Comparison of ENCODE assay signal across 8 mouse cellular contexts in genomic region chr11:77983937-77984835, GRCm38 (mm10). TPM values are rescaled to one million over a fixed set of nuclear protein-coding genes. Genes with fewer than 3 reads are reported as not detected.
DNase-seq lines count a peak whose midpoint lies in the region; ATAC-seq and TF ChIP-seq lines count a peak whose summit lies in the region.

No protein-coding gene starts in this region.

- TF ChIP-seq CTCF in small intestine, adult 2 months (IDR thresholded peaks at IDR 0.05; ENCODE audit: extremely low read depth, insufficient read length, insufficient replicate concordance, low read depth, low read length), result no peak

- under 1% methylated on average over 53 of the region's 63 CpGs for WGBS in midbrain, embryonic 11.5 days
- WGBS in small intestine, adult 2 months, result under 1% methylated on average over 52 of the region's 63 CpGs

- peaks cover 11% of the 10 kb centered on the region for H3K4me1 ChIP-seq in midbrain, embryonic 11.5 days (ENCODE audit: control insufficient read depth, insufficient read depth, low read length)
- no peaks in the 10 kb centered on the region for H3K4me1 ChIP-seq in small intestine, adult 2 months (ENCODE audit: control insufficient read depth, insufficient read depth, insufficient read length, low read length)

- H3K27ac ChIP-seq in midbrain, embryonic 11.5 days (ENCODE audit: low read depth, low read length), result peak overlapping the region; percentile 87
- peak overlapping the region; percentile 91 for H3K27ac ChIP-seq in small intestine, adult 2 months (ENCODE audit: insufficient read depth, low read depth, low read length)

- no peaks in the 10 kb centered on the region for H3K36me3 ChIP-seq in midbrain, embryonic 11.5 days (ENCODE audit: control insufficient read depth, insufficient read depth, low read length)
- H3K36me3 ChIP-seq in small intestine, adult 2 months (ENCODE audit: control insufficient read depth, insufficient read depth, low read length), result peaks cover 7% of the 10 kb centered on the region

- peak; percentile 4; the same call in 1 of the 2 replicates for ATAC-seq in midbrain, embryonic 11.5 days (ENCODE audit: low FRiP score)
- ATAC-seq in megakaryocyte-erythroid progenitor cell, adult 5-6 weeks (replicated peaks; ENCODE audit: low FRiP score, low TSS enrichment, poor library complexity, severe bottlenecking), result no peak

- peak; percentile 74 for DNase-seq in adipocyte (ENCODE audit: low spot score)
- peak; percentile 79 to 81 for DNase-seq in cerebellum, postnatal 14 days
- DNase-seq in gastrocnemius, adult 8-10 months (ENCODE audit: low spot score in 2 of 2), result peak; percentile 27 to 42
- peak; percentile 82 for DNase-seq in induced T-regulatory cell, adult 2 months (ENCODE audit: low read depth)
- DNase-seq in left cerebral cortex, postnatal 25 days (ENCODE audit: low spot score in 2 of 2), result peak; percentile 68 to 69
- peak; percentile 98 for DNase-seq in midbrain, embryonic 11.5 days (ENCODE audit: low spot score, missing footprints)

- no peaks in the 10 kb centered on the region for H3K9me3 ChIP-seq in midbrain, embryonic 11.5 days (ENCODE audit: control insufficient read depth, low read length)

- peak; percentile 52 for TF ChIP-seq POLR2A in small intestine, adult 2 months (IDR thresholded peaks at IDR 0.05; ENCODE audit: low read depth, low read length)

- H3K4me3 ChIP-seq in midbrain, embryonic 11.5 days (ENCODE audit: low read depth, low read length), result peak overlapping the region; percentile 85
- peak overlapping the region; percentile 98 for H3K4me3 ChIP-seq in small intestine, adult 2 months (ENCODE audit: low read depth, low read length)

- H3K4me2 ChIP-seq in midbrain, embryonic 11.5 days, result peak overlapping the region; percentile 93

- no peaks in the 10 kb centered on the region for H3K27me3 ChIP-seq in midbrain, embryonic 11.5 days (ENCODE audit: control insufficient read depth, insufficient read depth, low read length)
- no peaks in the 10 kb centered on the region for H3K27me3 ChIP-seq in small intestine, adult 2 months (ENCODE audit: control insufficient read depth, insufficient read depth, low read length)

- intact Hi-C loops in left cerebral cortex, postnatal 25 days (cut with DNase I), result no loop called here

- peak overlapping the region; percentile 95 for H3K9ac ChIP-seq in midbrain, embryonic 11.5 days (ENCODE audit: low read length)

RNA-seq across cellular contexts. Expression of gene Phf12, which starts 1.6 kb away (rescaled TPM):
- 10 to 100 TPM; 13.1 to 15.1 (median 13.8) TPM for total RNA-seq in gastrocnemius, adult 8-10 months (2022)
- 10 to 100 TPM; 50.5 to 51.4 TPM for total RNA-seq in left cerebral cortex, postnatal 25 days (2021)
- polyA plus RNA-seq in midbrain, embryonic 11.5 days (2014; fragmentation: Nextera tagmentation; extraction: Ambion mirVana), result 15.5 and 18.0 TPM in 2 replicates
- 21.7 and 33.0 TPM in 2 replicates for polyA plus RNA-seq in small intestine, adult 2 months (2012; rRNA removed)
- 79.7 and 94.6 TPM in 2 replicates for total RNA-seq in megakaryocyte-erythroid progenitor cell, adult 5-6 weeks (2014; fragmentation: Nextera tagmentation)
- total RNA-seq in megakaryocyte-erythroid progenitor cell, adult 5-6 weeks (2017), result 23.3 and 26.9 TPM in 2 replicates

RNA-seq across cellular contexts. Expression of gene Dhrs13, which starts 47.9 kb away (rescaled TPM):
- total RNA-seq in gastrocnemius, adult 8-10 months (2022), result under 1 TPM; 0.63 to 0.99 (median 0.79) TPM
- total RNA-seq in left cerebral cortex, postnatal 25 days (2021), result 1 to 10 TPM; 7.9 to 8.9 TPM
- polyA plus RNA-seq in midbrain, embryonic 11.5 days (2014; fragmentation: Nextera tagmentation; extraction: Ambion mirVana), result 17.4 and 18.0 TPM in 2 replicates
- polyA plus RNA-seq in small intestine, adult 2 months (2012; rRNA removed), result 3.8 and 3.9 TPM in 2 replicates
- total RNA-seq in megakaryocyte-erythroid progenitor cell, adult 5-6 weeks (2014; fragmentation: Nextera tagmentation), result 11.8 and 14.4 TPM in 2 replicates
- 9.7 and 14.2 TPM in 2 replicates for total RNA-seq in megakaryocyte-erythroid progenitor cell, adult 5-6 weeks (2017)

RNA-seq across cellular contexts. Expression of gene Flot2, which starts 53.5 kb away (rescaled TPM):
- 10 to 100 TPM; 43.7 to 49.7 (median 48.6) TPM for total RNA-seq in gastrocnemius, adult 8-10 months (2022)
- total RNA-seq in left cerebral cortex, postnatal 25 days (2021), result 10 to 100 TPM; 95.5 to 96.8 TPM
- 52.7 and 57.6 TPM in 2 replicates for polyA plus RNA-seq in midbrain, embryonic 11.5 days (2014; fragmentation: Nextera tagmentation; extraction: Ambion mirVana)
- 16.2 and 19.7 TPM in 2 replicates for polyA plus RNA-seq in small intestine, adult 2 months (2012; rRNA removed)
- 19.2 and 19.7 TPM in 2 replicates for total RNA-seq in megakaryocyte-erythroid progenitor cell, adult 5-6 weeks (2014; fragmentation: Nextera tagmentation)
- 23.2 and 23.6 TPM in 2 replicates for total RNA-seq in megakaryocyte-erythroid progenitor cell, adult 5-6 weeks (2017)

RNA-seq across cellular contexts. Expression of gene Sez6, which starts 53.6 kb away (rescaled TPM):
- total RNA-seq in gastrocnemius, adult 8-10 months (2022), result under 1 TPM in 3 of 4 experiments, not detected in 1; 0.21 to 0.29 (median 0.24) TPM
- 100 to 1,000 TPM; 145 to 168 TPM for total RNA-seq in left cerebral cortex, postnatal 25 days (2021)
- 7.2 and 8.6 TPM in 2 replicates for polyA plus RNA-seq in midbrain, embryonic 11.5 days (2014; fragmentation: Nextera tagmentation; extraction: Ambion mirVana)
- polyA plus RNA-seq in small intestine, adult 2 months (2012; rRNA removed), result 0.41 and 0.46 TPM in 2 replicates
- total RNA-seq in megakaryocyte-erythroid progenitor cell, adult 5-6 weeks (2014; fragmentation: Nextera tagmentation), result not detected in 2 replicates
- not detected in 2 replicates for total RNA-seq in megakaryocyte-erythroid progenitor cell, adult 5-6 weeks (2017)

Comparison
In these comparisons a context has a peak if more than half of its experiments do, and no peak if none do; other contexts are left out.
1. DNase-seq: peak in every context shown above with its lines; median percentile 98 in midbrain, embryonic 11.5 days; 82 in induced T-regulatory cell, adult 2 months; 80 in cerebellum, postnatal 14 days; 74 in adipocyte; 68 in left cerebral cortex, postnatal 25 days; 34 in gastrocnemius, adult 8-10 months.
2. RNA of gene Dhrs13, which starts 47.9 kb away (total RNA-seq): 9.7 to 14.4 TPM in megakaryocyte-erythroid progenitor cell, adult 5-6 weeks and 7.9 to 8.9 TPM in left cerebral cortex, postnatal 25 days; 0.63 to 0.99 TPM in gastrocnemius, adult 8-10 months; every median in the first group is over 4 times any median in the second.